Mouse (Mus musculus) CD8-positive naive resting alpha-beta T cell, adult 2 months (primary cell): Measurements from ENCODE around the gene Olfr727.

Source experiments
- DNase-seq, 2 experiments: peaks; one replicate each; pipeline ENCODE4 v3.0.0; 2022; ENCODE audit warnings: low read depth in 2 of 2, low spot score in 2 of 2

Gene Olfr727

GRCm38 (mm10) chr14:50122886-50123285 is at the start of gene Olfr727:
Gene Olfr727, plus strand, starts transcription at chr14:50123186.
- no peak for DNase-seq

GRCm38 (mm10) chr14:50090853-50091252 is 32.1 kb upstream of the Olfr727 start, which contains the start of gene Olfr726:
Gene Olfr726, minus strand, starts transcription at chr14:50090953.
- no peak for DNase-seq

GRCm38 (mm10) chr14:50142580-50142979 is 19.6 kb downstream of the Olfr727 start, which contains the start of gene Olfr728:
Gene Olfr728, minus strand, starts transcription at chr14:50142680.
- no peak for DNase-seq

- DNase-seq, result no peak
These were observed 29.8 kb downstream of the Olfr727 start, which contains the start of gene Olfr729 for GRCm38 (mm10) chr14:50152810-50153209. Gene Olfr729, minus strand, starts transcription at chr14:50152910.
